Mouse (Mus musculus) heart, postnatal 36 days (tissue): ENCODE measurements around the gene Tecpr2. TPM values are rescaled to one million over a fixed set of nuclear protein-coding genes. Genes with fewer than 3 reads are reported as not detected.

ENCODE experiments used
- DNase-seq, 2 experiments: peaks; one replicate each; pipeline ENCODE4 v3.0.0; 2021 to 2022
- intact Hi-C: fragments of 180-260 bp; cut with DNase I; formaldehyde crosslinking; loops from one replicate; pipeline ENCODE4 v1.15.1; 2025
- total RNA-seq, 2 experiments: library from RNA; stranded (reverse); gene quantifications; 2 replicates each; pipeline ENCODE4 v1.2.3; 2021

Tecpr2 gene
- total RNA-seq, 2 experiments from 2014 or later: 5.1 to 5.6 TPM

DNA sequence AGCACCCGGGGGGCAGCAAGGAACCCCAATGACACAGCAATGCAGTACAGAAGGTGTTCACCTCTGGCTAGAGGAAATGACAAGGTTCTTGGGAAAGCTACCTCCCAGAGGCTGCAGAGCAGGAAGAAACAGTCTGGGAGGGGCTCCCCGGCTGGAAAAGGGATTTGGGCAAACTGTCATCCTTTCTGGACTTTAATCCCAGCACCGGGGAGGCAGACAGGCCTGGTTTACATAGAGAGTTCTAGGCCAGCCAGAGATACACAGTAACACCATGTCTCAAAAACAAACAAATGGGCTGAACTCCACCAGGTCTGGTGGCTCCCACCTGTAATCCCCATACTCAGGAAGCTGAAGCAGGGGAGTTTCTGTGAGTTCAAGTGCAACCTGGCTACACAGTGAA, 104.2 kb downstream of the Tecpr2 start:
- intact Hi-C loops: loop anchor here (2.0 to 5.0 kb wide), 3 partner anchors 48 to 574 kb away; no protein-coding TSS in a partner anchor
- no peak for DNase-seq

DNA sequence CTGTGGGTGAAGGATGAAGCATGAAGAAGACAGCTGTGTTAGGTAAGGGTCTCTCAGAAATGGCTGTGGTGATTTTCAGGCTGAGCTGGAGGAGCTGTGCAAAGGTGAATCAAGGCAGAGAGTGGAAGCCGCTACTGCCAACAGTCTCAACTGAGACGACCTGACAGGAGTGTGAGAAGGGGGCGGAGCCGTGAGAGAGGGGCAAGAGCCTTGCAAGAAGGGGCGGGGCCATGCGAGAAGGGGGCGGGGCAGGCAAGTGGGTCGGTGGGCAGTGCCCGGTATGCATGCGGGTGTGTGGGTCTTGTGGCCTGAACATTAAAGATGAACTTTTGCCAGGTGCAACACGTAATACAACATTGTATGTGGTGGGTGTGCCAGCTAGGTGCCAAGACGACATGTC, 105.6 kb downstream of the Tecpr2 start:
- no peak for DNase-seq
- intact Hi-C loops: loop anchor here (5.0 kb wide), 1 partner anchor 147 kb away; no protein-coding TSS in a partner anchor

DNA sequence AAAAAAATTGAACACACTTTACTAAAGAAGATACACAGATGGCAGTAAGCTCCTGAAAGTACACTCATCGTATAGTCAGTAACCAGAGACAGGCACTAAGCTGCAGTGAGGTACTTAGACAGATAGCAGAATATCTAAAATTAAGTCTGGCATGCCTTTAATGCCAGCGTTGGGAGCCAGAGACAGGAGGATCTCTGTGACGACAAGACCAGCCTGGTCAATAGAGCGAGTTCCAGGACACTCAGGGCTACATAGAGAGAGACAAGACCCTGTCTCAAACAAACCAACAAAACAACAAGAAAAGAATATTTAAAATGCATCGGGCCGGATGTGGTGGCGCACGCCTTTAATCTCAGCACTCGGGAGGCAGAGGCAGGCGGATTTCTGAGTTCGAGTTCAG, 109.0 kb downstream of the Tecpr2 start:
- intact Hi-C loops: no loop called here
- no peak for DNase-seq

GRCm38 (mm10) chr12:110999820-111000219, 110.8 kb downstream of the Tecpr2 start:
- no peak for DNase-seq
- intact Hi-C loops: no loop called here

DNA sequence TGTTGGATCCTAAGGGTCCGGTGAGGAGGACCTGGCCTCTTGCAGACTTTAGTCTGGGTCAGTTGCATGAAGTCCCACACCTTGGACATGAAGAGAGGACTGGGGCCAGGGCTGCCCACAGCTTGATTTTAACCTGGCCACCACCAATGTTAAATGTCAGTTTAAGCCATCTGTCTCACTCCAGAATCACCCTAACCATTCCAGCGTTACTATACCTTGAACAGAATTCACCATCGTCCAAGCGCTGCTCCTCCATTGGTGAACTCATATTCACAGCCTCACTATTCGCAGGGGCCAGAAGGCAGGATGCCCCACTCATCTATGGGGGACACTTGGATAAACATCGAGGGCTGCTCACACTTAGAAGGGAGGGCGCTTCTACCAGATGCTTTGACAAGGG, 111.9 kb downstream of the Tecpr2 start:
- DNase-seq: no peak
- intact Hi-C loops: no loop called here

- intact Hi-C loops: no loop called here
- no peak for DNase-seq
These were observed 115.1 kb downstream of the Tecpr2 start for GRCm38 (mm10) chr12:111004142-111004541.

DNA sequence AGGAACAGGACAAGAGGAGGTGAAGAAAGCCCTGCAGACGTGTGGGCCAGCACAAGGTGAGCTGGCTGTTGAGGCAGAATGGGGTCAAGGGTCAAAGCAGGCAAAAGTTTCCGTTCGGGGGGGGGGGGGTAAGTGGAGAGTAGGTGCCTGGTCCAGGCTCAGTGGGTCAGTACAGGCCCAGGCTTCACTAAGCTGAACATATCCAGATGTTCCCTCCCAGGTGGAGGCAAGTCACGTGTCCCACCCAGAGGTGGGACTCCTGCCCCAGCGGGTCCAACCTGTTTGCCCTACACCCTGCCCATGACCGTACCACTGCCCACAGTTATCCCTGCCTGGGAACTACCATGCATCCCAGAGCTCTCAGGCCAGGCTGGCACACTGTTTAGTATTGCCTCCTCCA, 116.7 kb downstream of the Tecpr2 start:
- intact Hi-C loops: no loop called here
- DNase-seq: no peak

GRCm38 (mm10) chr12:111006339-111006738, 117.3 kb downstream of the Tecpr2 start:
- DNase-seq: no peak
- intact Hi-C loops: no loop called here

DNA sequence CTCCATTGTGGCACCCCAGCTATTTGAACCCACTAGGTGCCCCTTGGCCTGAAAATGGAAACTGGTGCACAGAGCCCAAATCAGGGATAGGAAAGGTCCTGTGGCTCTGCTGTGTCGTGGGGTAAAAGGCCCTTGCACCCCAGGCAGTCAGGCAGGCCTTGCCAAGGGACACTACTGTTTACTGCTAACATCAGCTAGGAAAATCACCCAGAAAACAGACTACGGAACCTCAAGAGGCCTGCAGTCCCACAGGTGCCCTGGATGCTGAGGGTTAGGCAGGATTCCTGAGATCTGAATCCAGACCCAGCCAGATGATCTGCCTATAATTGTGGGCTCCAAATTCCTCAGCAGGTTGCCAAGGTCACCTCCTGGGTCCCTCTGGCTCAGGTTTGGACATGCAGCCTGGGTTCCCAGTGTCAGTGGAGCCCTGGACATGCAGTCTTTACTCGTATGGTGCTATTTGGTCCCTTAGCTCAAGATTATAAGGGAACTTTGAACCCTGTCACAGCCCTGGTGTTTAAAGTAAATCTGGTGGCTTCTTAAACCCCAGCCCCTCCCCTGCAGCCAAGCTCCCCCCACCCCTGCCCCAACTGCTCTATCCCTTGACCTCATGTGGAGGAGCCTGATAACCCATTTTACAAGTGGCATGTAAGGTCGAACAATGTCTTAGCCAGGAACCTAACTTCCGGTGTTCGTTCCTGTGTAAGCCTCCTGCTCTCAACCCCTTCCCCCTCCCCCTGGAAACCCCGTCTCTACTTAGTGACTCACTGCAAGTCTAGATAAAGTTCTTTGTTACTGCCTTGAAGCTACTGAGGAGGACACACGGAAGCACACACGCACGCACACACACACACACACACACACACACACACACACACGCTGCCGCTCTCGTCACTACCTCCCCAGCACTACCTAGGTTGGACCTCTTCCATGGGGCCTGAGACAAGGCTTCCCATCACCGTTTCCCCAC, 118.4 kb downstream of the Tecpr2 start:
- peak in 1 of 2 experiments; percentile 10 for DNase-seq
- intact Hi-C loops: no loop called here

- DNase-seq: peak in 1 of 2 experiments; percentile 22
- intact Hi-C loops: no loop called here
These were observed 119.7 kb downstream of the Tecpr2 start for GRCm38 (mm10) chr12:111008500-111009490.

GRCm38 (mm10) chr12:111009615-111010257, 120.7 kb downstream of the Tecpr2 start:
- intact Hi-C loops: no loop called here
- DNase-seq: no peak

- DNase-seq: no peak
- intact Hi-C loops: no loop called here
These were observed 127.7 kb downstream of the Tecpr2 start for GRCm38 (mm10) chr12:111016807-111017206.

- DNase-seq: no peak
- intact Hi-C loops: no loop called here
These were observed 129.0 kb downstream of the Tecpr2 start for GRCm38 (mm10) chr12:111018068-111018467.

DNA sequence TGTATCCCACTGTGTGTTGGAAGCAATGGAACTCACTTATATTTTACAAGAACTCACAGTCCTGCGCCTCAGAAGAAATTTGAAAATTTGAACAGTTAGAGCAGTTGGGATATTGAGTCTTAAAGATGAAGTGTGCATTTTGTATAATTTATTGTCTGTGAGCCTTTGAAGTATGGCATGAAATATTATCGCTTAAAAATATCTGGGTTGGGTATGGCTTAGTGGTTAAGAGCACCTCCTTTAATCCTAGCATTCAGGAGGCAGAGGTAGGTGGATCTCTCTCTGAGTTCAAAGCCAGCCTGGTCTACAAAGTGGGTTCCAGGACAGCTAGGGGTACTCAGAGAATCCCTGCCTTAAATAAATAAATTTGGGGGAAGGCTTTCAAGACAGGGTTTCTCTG, 130.0 kb downstream of the Tecpr2 start:
- no peak for DNase-seq
- intact Hi-C loops: no loop called here

- DNase-seq: no peak
- intact Hi-C loops: no loop called here
These were observed 132.1 kb downstream of the Tecpr2 start for GRCm38 (mm10) chr12:111021138-111021537.

- DNase-seq: no peak
- intact Hi-C loops: no loop called here
These were observed 132.5 kb downstream of the Tecpr2 start for GRCm38 (mm10) chr12:111021577-111021976.
